Mouse (Mus musculus): Measurements from ENCODE around the gene AU018091. TPM values are rescaled to one million over a fixed set of nuclear protein-coding genes. Genes with fewer than 3 reads are reported as not detected.

AU018091 gene
- polyA plus RNA-seq, 1 experiment: not detected

DNA sequence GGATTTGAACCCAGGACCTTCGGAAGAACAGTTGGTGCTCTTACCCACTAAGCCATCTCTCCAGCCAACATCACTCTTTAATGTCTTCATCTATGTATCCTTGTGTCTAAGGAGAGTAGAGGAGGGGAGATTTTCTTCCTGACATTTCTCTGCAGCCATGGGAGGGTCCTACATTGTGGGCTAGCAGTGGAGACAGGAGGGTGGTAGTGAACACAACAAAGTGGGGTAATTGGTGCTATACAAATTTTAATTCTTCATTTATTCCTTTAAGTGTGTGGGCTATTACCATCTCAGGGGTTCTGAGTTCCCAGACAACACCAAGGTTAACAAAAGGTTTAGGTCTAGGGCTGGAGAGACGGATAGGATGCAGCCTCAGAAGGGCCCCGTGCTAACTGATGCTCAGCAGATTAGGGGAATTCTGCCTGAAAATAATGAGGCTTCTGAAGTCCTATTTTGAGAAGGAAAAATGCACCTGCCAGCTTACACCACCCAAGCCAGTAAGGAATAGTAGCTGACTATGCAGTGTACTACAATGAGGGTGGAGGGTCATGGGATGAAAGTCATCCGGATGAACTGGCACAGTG, 24.1 kb upstream of the AU018091 start:
- no peak for TF ChIP-seq GATA1 (IDR thresholded peaks at IDR 0.05; ENCODE audit: low read length)

- TF ChIP-seq GATA1 (IDR thresholded peaks at IDR 0.05; ENCODE audit: low read length): no peak
These were observed 23.0 kb upstream of the AU018091 start for GRCm38 (mm10) chr7:3191971-3192498.

GRCm38 (mm10) chr7:3186136-3186535, 17.1 kb upstream of the AU018091 start:
- no peak for TF ChIP-seq GATA1 (IDR thresholded peaks at IDR 0.05; ENCODE audit: low read length)

GRCm38 (mm10) chr7:3184394-3184793, 15.4 kb upstream of the AU018091 start:
- TF ChIP-seq GATA1 (IDR thresholded peaks at IDR 0.05; ENCODE audit: low read length): no peak

DNA sequence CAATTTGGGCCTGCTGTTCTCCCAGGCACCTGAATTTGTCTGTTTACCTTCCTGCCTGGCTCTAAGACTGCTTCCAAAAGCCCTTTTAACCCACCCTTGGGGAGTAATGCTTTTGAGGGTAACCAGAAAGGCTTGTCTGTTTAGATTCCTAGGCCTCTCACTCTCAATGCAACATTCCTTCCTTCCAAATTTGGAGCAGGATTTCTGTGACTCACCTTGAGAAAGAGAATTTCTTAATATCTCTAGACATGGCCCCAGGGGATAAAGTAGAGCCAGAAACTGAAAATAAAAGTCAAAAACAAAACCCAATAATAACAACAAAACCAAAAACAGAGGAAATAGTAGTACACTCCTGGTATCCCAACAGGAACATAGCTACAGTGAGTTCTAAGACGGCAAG, 707 bp downstream of the AU018091 start:
- no peak for TF ChIP-seq GATA1 (IDR thresholded peaks at IDR 0.05; ENCODE audit: low read length)

GRCm38 (mm10) chr7:3166270-3166669, 2.7 kb downstream of the AU018091 start:
- no peak for TF ChIP-seq GATA1 (IDR thresholded peaks at IDR 0.05; ENCODE audit: low read length)

GRCm38 (mm10) chr7:3164991-3165390, 4.0 kb downstream of the AU018091 start:
- TF ChIP-seq GATA1 (IDR thresholded peaks at IDR 0.05; ENCODE audit: low read length): no peak

- TF ChIP-seq GATA1 (IDR thresholded peaks at IDR 0.05; ENCODE audit: low read length): no peak
These were observed 4.6 kb downstream of the AU018091 start for GRCm38 (mm10) chr7:3164381-3164780.

- no peak for TF ChIP-seq GATA1 (IDR thresholded peaks at IDR 0.05; ENCODE audit: low read length)
These were observed 18.6 kb downstream of the AU018091 start for GRCm38 (mm10) chr7:3150376-3150775.

GRCm38 (mm10) chr7:3146072-3146471, 22.9 kb downstream of the AU018091 start:
- TF ChIP-seq GATA1 (IDR thresholded peaks at IDR 0.05; ENCODE audit: low read length): no peak

GRCm38 (mm10) chr7:3143329-3143728, 25.7 kb downstream of the AU018091 start:
- TF ChIP-seq GATA1 (IDR thresholded peaks at IDR 0.05; ENCODE audit: low read length): no peak

- no peak for TF ChIP-seq GATA1 (IDR thresholded peaks at IDR 0.05; ENCODE audit: low read length)
These were observed 33.4 kb downstream of the AU018091 start for GRCm38 (mm10) chr7:3135606-3136005.

- TF ChIP-seq GATA1 (IDR thresholded peaks at IDR 0.05; ENCODE audit: low read length): no peak
These were observed 34.3 kb downstream of the AU018091 start for GRCm38 (mm10) chr7:3134654-3135053.

- TF ChIP-seq GATA1 (IDR thresholded peaks at IDR 0.05; ENCODE audit: low read length): no peak
These were observed 38.7 kb downstream of the AU018091 start for GRCm38 (mm10) chr7:3130342-3130741.

Other genes with a start within 250 kb of the AU018091 start
- gene Nlrp12, start 80.5 kb upstream of the AU018091 start, polyA plus RNA-seq (2012): not detected in 2 replicates
- 0.01 TPM in 1 of 2 replicates, not detected in the other for gene Myadm, start 119.9 kb upstream of the AU018091 start, polyA plus RNA-seq (2012)
- not detected in 2 replicates for gene Prkcg, start 120.0 kb upstream of the AU018091 start, polyA plus RNA-seq (2012)
- not detected in 2 replicates for gene Cacng7, start 163.8 kb upstream of the AU018091 start, polyA plus RNA-seq (2012)
- gene Cacng8, start 221.5 kb upstream of the AU018091 start, polyA plus RNA-seq (2012): not detected in 2 replicates

Data from G1E-ER4 (cell line).